Mouse (Mus musculus): ENCODE measurements at regions not wholly inside any gene's neighbourhood (a gene's known extent, or its start where the extent isn't known, plus 50 kb on each side); places are given as distances from the start of the nearest gene placed in this dataset.

DNA sequence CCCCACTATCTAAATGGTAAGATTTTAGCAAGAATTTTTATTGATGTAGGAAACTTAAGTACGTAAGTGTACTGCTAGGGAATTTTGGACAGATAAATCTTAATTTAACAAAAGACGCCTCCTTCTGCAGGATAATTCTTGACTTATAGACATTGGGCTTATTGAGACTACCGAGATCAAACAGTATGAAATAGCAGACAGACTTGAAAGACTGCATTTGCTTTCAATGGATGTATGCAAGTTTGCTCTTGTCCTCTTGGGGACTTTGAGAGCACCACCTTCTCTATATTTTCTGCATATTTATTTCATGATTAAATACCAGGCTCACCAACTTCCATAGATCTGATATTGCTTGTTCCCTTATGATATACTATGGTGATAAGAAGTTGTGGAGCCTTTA, 92.8 kb upstream of the 1700056E22Rik start:
- no peak for TF ChIP-seq CTCF (IDR thresholded peaks at IDR 0.05; ENCODE audit: control insufficient read depth, insufficient read depth, insufficient read length)
- no peak for TF ChIP-seq CEBPB (IDR thresholded peaks at IDR 0.05; ENCODE audit: low read depth)
- TF ChIP-seq MYOG (IDR thresholded peaks at IDR 0.05; ENCODE audit: control insufficient read depth, extremely low read depth, insufficient read length) = no peak
- no peak for TF ChIP-seq MAX (IDR thresholded peaks at IDR 0.05)
- no peak for TF ChIP-seq MYOD1 (IDR thresholded peaks at IDR 0.05; ENCODE audit: control insufficient read depth, insufficient read length, low read depth)
- TF ChIP-seq USF1 (IDR thresholded peaks at IDR 0.05; ENCODE audit: low read depth) = no peak

Measured in C2C12 (cell line).